Mouse (Mus musculus): Measurements from ENCODE around the gene Ggnbp2. TPM values are rescaled to one million over a fixed set of nuclear protein-coding genes. Genes with fewer than 3 reads are reported as not detected.
"Not testable (repeated sequence)": the region's sequence is repeated elsewhere in the genome, so short reads cannot be mapped to it uniquely, and the experiment has no call there.

Gene Ggnbp2
- total RNA-seq, 2 experiments from 2014 or later = 159 to 179 TPM

DNA sequence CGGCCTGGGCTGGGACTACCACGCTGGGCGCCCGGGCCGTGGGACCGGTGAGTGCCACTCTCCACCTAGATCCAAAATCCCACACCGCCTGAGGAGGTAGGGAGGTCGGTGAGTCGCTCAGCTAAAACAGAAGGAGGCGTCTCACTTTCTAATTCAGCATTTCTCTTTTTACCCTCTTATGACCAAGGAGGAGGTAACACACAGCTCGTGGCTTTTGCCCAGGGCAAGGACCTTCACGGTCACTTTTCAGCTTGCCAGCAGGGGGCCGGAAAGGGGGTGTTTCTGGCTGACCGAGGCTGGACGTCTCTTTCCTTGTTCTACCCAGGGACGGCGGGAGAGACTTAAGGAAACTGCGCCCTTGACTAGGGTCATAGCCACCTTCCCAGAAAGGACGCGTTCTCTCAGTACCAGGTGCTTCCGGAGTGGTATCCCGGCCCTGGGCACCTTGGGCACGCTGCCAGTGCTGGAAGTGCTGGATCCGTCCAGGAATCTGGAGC, 9.9 kb upstream of the Ggnbp2 start:
- ATAC-seq (replicated peaks; ENCODE audit: low FRiP score, poor library complexity, severe bottlenecking) = peak; percentile 55

DNA sequence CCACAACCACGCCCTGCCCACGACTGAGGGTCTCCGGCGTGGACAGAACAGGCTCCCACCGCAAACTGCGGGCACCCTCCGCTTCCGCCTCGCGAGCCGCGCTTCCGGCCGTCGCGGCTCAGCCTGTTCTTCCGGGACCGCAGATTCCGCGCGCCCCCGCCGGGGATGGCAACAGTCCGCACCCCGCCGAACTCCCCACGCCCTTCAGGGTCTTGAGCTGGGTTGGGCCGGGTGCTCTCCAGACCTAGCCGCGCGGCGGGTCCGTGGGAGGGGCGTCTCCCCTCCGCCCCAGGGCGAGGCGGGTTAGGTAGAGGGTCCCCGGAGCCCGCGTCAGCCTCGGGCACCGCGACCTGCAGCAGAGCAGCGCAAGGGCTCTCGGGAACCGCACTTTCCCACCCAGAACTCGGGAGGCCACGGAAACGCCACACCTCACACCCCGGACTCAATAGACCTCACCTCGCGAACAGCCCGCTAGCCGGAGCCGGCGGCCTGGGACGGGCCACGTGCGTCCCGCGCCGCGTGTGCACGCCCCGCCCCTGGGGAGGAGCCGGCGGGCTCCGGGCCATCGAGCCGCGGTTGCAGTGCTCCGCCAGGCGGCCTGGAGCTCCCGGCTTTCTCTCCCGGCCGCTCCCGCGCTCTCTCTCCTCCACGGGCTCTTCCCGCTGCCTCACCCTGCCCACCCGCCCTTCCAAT, 9.3 kb upstream of the Ggnbp2 start, which contains the start of the genes Myo19 and Pigw:
Gene Myo19 (plus strand): TSS at position 377 of the 693 bp plus-strand sequence.
Gene Pigw (minus strand): TSS at position 514 of the 693 bp plus-strand sequence.
- ATAC-seq (replicated peaks; ENCODE audit: low FRiP score, poor library complexity, severe bottlenecking) = peak; percentile 89

DNA sequence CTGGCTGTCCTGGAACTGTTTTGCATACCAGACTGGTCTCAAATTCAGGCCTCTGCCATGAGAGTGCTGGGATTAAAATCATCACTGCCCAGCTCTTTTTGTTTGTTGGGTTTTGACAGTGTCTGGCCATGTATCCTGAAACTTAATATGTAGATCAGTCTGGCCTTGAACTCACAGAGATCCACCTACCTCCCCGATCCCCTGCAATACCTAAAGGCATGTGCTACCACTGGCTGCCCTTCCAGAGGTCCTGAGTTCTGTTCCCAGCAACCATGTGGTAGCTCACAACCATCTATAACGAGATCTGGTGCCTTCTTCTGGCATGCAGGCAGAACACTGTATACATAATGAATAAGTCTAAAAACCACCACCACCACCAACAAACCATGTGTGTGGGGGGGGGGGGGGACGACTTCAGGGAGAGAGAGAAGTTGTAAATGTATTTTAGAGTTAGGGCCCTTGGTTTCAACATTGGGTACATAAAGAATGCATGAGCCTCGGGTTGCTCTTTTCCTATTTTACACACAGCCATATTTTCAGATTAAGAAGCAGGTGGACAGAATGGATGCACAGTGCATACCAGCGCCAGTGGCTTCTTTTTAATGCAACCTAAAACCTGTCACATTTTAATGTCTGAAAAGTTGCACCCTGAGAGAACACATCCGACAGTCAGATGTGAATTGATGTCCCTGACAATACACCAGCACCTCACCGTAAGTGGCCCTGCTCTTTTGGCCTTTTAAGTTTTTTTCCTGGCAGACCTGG, 8.6 kb upstream of the Ggnbp2 start:
- no peak for ATAC-seq (replicated peaks; ENCODE audit: low FRiP score, poor library complexity, severe bottlenecking)

DNA sequence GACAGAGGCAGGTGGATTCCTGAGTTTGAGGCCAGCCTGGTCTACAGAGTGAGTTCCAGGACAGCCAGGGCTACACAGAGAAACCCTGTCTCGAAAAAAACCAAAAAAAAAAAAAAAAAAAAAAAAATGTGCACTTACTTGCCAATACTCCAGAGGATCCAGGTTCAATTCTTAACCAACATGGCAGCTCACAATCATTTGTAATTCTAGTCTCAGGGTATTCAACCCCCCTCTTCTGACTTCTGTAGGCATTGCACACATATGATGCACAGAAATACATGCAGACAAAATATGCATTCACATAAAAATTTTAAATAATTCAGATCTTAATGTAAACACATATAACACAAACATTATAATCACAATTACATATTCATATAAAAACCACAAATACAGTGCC, 5.4 kb upstream of the Ggnbp2 start:
- ATAC-seq (replicated peaks; ENCODE audit: low FRiP score, poor library complexity, severe bottlenecking) = not testable (repeated sequence)

DNA sequence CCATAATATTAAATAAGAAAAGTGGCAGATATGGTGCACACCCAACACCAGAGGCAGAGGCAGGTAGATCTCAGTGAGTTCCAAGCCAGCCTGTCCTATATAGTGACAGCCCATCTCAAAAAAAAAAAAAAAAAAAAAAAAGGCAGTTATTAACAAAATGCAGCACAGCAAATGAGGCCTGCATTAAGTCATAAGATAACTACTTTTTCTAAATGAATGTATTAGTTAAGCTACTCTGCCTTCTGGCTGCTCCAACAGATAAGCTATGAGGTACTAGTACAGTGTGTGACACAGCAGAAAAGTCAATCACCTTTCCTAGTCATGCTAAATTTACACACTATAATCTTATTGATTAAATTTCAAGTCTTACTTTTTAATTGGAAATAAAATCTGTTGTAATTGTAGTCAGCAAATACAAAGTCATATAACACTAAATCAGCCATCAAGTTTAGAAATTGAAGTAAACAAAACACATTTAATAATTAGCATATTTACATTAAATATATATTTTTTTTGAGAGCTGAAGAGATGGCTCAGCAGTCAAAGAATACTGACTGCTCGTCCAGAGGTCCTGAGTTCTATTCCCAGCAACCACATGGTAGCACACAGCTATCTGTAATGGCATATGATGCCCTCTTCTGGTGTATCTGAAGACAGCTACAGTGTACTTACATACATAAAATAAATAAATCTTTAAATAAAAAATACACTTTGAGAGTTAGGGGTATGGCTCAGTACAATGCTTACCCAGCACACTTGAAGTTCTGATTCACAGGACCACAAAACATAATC, 2.6 kb upstream of the Ggnbp2 start:
- ATAC-seq (replicated peaks; ENCODE audit: low FRiP score, poor library complexity, severe bottlenecking) = peak; percentile 70

DNA sequence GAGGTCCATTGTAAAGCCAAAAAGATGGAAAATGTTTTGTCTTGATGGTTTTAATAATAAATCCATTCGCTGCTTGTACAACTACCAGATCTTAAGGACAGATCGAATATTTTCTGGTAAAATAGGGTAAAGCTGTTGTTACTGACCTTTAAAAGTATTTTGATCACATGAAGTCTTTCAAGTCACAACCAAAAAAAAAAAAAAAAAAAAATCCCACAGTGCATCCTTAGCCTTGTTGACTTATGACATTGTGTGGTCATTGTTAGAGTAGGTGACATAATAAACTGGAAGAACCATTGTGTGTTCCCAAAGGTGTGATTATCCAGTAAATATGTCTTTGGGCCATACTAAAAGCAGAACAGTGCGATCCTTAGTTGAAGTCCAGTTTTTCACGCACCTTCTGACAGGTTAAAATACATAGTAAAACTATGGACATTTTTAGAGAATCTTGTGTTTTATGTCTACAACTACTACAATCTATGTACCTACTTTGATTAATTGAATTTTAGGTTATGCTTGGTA, 992 bp upstream of the Ggnbp2 start:
- no peak for ATAC-seq (replicated peaks; ENCODE audit: low FRiP score, poor library complexity, severe bottlenecking)

DNA sequence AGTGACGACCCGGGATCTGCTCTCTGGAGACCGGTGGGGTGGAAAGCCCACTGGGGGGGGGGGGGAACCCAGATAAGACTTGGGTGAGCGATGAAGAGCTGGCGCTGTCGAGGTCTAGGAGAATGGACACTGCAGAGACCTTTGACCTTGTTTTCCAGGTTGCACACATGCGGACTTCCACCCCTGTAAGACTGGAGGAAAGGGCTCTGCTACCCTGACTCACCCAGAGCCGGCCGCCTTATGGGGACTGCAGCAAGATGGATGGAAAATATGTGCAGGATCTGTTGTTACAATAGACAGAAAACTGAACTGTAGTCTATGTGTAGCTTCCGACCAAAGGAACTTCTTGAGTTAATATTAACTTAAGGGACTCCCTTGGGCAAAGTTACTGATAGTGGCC, 429 bp upstream of the Ggnbp2 start:
- ATAC-seq (replicated peaks; ENCODE audit: low FRiP score, poor library complexity, severe bottlenecking) = 0 out of 2 replicates have a peak, but pooled peaks have one; percentile 7

DNA sequence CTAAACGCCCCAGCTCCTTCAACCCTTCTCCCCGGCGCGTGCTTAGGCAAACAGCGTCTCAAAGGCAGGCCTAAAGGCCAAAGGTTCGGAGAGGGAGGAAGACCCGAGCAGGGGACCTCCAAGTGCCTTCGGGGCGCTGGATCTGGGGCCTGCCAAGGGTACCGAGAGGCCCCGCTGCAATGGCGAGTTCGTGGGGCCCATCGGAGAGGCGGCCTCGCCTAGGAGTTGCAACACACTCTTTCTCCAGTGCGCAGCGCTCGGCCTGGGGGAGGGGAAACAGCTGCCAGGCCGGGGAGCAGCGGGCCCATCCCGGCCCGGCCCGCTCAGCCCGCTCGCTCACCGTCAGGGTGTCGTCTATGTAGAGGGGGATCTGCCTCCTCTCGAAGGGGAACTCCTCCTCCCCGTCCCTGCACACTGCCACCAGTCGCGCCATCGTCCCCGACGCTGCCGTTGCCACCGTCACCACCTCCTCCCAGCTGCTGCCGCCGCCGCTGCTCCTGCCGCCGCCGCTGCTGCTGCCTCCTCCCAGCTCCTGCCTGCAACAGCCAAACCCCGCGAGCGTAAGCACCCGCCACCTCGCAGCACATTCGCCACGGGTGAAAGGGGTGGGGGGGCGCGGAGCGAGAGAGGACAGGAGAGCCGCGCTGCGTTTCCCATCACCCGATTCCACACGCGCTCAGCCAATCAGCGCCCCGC, 932 bp downstream of the Ggnbp2 start:
- peak; percentile 58 for ATAC-seq (replicated peaks; ENCODE audit: low FRiP score, poor library complexity, severe bottlenecking)

DNA sequence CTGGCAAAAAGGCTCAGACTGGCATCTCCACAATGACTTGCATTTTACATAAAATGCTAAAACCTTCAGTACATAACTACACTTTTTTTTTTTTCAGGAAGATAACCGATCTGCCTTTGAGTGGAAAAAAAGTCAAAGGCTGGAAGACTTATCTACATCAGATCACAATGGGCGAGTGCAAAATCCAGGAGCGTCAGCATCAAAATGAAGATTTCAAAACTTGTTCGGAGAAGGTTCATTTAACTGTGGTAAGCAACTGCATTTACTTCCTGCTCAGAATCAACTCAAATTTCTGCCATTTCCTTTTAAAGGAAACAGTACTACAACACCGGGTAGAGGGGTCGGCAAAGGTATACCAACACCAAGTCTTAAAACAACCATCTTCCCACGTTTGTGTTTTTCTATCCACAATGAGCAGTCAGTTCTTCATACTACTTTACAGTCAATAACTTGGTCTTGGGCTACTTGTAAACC, 1.8 kb downstream of the Ggnbp2 start:
- no peak for ATAC-seq (replicated peaks; ENCODE audit: low FRiP score, poor library complexity, severe bottlenecking)

DNA sequence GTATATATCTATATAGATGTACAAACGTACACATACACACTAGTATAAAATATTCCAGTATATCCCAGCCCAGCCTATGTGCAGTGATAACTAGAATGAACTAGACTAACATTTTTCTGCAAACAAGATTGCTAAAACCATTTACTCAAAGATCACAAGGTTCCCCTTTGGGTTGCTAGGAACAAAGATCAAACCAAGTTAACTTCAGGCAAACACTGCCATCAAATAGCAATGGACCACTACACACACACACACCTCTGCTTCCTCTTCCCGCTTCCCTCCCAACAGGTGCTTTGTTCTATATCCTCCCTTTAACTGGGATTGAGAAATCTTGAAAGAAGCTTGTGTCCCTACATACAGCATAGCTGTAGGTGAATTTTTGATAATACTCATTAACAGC, 3.0 kb downstream of the Ggnbp2 start:
- no peak for ATAC-seq (replicated peaks; ENCODE audit: low FRiP score, poor library complexity, severe bottlenecking)

DNA sequence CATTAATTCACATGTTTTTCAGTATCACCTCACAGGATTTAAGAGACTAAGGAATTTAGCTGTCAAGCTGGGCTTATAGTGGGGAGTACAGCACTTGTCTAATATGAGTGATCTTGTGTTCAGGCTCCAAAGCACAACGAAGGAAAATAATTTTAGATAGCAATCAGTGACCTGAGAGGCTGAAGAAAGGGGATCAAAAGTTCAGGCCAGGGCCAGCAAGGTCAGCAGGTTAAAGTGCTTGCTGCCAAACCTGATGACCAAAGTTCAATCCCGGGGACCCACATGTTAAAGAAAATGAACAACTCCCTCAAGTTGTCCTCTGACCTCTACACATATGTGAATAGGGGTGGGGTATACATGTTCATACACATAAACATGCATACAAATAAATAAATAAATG, 5.3 kb downstream of the Ggnbp2 start:
- ATAC-seq (replicated peaks; ENCODE audit: low FRiP score, poor library complexity, severe bottlenecking) = no peak

DNA sequence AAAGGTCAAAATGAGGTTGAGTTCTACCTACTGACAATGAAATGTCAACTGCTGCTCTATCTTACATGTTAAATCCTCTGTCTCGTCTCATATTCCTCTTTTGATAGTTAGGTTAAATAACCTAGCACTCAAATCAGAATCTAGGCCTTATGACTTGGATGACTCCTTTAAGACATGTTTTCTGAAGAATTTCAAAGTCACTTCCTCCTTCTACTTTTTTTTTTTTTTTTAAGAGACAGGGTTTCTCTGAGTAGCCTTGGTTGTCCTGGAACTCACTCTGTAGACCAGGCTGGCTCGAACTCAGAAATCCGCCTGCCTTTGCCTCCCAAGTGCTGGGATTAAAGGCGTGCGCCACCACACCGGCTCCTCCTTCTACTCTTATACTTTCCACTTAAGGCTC, 15.3 kb downstream of the Ggnbp2 start:
- ATAC-seq (replicated peaks; ENCODE audit: low FRiP score, poor library complexity, severe bottlenecking) = no peak

DNA sequence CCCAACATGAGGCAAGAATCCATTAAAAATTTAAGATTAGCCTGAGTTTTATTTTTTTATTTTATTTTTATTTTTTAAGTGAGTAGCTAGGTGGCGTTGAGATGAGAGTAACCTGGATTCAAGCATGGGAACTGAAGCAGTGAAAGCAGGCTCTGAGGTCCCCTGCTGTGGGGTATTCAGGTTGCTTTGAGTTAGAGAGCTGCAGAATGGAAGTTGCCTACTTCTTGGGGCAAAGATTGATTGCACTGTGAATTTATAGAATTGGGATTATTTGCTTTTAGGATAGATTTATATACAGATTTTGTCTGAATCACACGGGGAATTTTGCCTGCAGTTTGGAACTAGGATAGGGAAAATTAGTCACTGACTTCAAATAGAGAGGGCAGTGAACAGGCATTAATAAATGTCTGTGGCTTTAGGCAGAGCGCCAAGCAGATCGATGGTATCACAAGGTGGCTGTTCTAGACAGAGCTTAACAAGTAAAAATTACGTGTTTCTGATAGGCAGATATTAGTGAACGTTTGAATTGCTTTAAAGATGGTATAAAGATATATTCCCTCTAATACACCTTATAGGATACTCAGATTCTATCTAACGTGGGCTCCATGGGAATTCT, 23.0 kb downstream of the Ggnbp2 start:
- no peak for ATAC-seq (replicated peaks; ENCODE audit: low FRiP score, poor library complexity, severe bottlenecking)

DNA sequence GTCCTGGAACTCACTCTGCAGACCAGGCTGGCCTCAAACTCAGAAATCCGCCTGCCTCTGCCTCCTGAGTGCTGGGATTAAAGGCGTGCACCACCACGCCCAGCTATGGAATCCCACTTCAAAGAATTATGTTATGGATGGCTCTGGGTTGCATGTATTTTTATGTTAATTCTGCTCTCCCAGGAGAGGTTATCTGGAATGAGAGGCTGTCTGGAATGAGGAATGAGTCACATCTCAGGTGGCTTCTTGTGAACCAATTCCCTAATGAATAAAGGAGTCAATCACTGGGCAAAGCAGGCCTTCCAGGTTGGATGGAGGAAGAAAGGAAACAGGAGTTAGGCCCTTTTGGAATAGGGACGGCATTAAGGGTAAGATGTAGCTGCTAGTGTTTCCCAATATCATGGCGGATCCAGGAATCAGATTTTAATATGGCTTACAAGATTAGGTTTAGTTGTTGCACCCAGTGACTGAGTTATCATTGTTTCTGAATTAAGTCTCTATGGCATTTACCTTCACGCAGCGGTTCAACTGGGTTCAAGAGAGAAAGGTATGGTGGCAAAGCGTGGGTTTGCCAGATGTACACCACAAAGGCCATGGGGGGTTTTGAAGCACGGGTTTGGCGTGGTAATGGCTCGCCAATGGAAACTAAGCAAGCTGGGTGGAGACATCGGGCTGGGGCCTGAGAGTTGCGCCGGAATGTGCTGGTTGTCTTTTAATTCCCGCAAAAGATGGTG, 23.7 kb downstream of the Ggnbp2 start:
- ATAC-seq (replicated peaks; ENCODE audit: low FRiP score, poor library complexity, severe bottlenecking) = no peak

DNA sequence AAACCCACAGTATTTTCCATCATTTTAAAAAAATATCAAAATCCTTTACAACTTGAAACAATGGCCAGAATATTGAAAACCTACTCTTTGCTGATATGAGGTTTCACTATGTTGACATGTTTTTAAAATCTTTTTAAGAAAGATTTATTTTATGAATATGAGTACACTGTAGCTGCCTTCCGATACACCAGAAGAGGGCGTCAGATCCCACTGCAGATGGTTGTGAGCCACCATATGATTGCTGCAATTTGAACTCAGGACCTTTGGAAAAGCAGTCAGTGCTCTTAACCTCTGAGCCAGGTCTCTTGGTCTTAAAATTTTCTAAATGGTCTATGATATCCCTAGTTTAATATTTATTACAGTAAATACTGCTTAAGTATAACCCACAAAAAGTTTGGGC, 31.3 kb downstream of the Ggnbp2 start:
- ATAC-seq (replicated peaks; ENCODE audit: low FRiP score, poor library complexity, severe bottlenecking) = no peak

DNA sequence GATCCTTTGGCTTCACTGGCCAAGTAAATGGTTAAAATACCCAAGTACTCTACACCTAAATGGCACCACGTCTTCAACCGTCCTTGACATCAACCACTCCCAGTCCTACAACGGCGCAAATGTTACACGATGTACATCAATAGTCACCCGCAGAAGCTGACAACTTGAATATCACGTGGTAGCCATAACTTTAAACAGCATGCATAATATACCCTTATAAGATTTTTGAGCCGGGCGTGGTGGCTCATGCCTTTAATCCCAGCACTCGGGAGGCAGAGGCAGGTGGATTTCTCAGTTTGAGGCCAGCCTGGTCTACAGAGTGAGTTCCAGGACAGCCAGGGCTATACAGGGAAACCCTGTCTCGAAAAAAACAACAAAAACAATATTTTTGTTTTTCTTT, 41.1 kb downstream of the Ggnbp2 start:
- not testable (repeated sequence) for ATAC-seq (replicated peaks; ENCODE audit: low FRiP score, poor library complexity, severe bottlenecking)

DNA sequence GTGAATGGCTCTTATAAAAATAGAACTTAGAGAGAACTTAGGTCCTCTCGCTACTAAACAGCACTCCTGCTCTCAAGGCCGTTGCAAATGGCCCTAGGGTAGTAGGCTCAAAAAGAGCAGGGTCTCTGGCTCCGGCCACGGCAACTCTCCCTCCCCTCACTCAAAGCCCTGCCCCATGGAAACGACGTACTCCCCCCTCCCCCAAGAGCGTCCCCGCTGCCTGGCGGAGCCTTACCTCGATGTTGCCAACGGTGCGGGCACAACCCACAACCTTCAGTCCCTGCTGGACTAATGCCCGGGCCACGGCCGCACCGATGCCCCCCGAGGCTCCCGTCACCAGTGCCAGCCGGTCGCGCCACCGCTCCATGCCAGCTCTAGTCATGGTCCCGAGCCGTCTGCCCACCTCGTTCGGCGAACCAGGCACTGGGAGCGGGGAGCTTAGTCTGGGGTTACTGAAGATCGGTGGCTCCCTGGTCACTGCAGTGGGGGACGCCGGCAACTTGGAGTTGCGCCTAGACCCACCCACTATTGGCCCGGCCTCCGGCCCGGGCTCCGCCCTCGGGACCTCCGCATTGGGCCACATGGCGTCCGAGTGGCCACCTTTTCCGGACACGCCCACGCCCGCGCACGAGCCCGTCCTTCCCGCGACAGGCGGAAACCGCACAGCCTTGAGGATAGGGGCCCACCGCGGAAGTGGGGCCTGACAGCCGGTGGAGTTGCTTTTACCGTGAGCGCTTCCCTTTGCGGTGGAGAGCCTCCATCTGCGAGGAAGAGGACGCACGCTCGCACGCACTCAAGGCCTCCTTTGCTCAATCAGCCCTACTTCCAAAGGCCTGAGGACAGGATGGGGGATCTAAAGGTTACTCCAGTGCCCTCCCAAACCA, 41.9 kb downstream of the Ggnbp2 start, which contains the start of gene Dhrs11:
Gene Dhrs11 (minus strand): TSS at position 479 of the 884 bp plus-strand sequence.
- peak; percentile 74 for ATAC-seq (replicated peaks; ENCODE audit: low FRiP score, poor library complexity, severe bottlenecking)

All from erythroblast, adult 5-6 weeks (primary cell).